Mouse (Mus musculus) megakaryocyte, embryonic 14.5 days (primary cell): ENCODE data around the gene Mrpl24. TPM values are rescaled to one million over a fixed set of nuclear protein-coding genes. Genes with fewer than 3 reads are reported as not detected.
"Not testable (repeated sequence)": the region's sequence is repeated elsewhere in the genome, so short reads cannot be mapped to it uniquely, and the experiment has no call there.

ENCODE experiments used
- H3K27me3 ChIP-seq: replicated peaks from 2 replicates; pipeline ENCODE3; 2012; ENCODE audit warnings: inconsistent platforms
- H3K36me3 ChIP-seq: replicated peaks from 2 replicates; pipeline ENCODE3; 2012; ENCODE audit warnings: low read length, inconsistent platforms, mixed read lengths
- H3K4me1 ChIP-seq: 2 replicates; pipeline ENCODE4 v1.6.1; 2012; ENCODE audit warnings: inconsistent platforms
- H3K4me3 ChIP-seq: replicated peaks from 2 replicates; pipeline ENCODE3; 2012; ENCODE audit warnings: moderate library complexity, mild to moderate bottlenecking, inconsistent platforms
- H3K9me3 ChIP-seq: 2 replicates; pipeline ENCODE4 v1.6.1; 2012; ENCODE audit warnings: inconsistent platforms
- FLI1 ChIP-seq: IDR thresholded peaks from 2 replicates; pipeline ENCODE4 v1.6.1; 2012; ENCODE audit warnings: low read length, inconsistent platforms, mixed read lengths
- GATA1 ChIP-seq: IDR thresholded peaks from 3 replicates; pipeline ENCODE4 v1.6.1; 2012; ENCODE audit warnings: mixed read lengths, low read length, inconsistent platforms, borderline replicate concordance
- polyA plus RNA-seq: library from polyadenylated mRNA; stranded (reverse); fragments of >175 nt; gene quantifications from 2 replicates; pipeline ENCODE4 v1.2.3, GENCODE M21; 2012; ENCODE audit warnings: low replicate concordance; ENCODE audit not compliant: insufficient read depth

The Mrpl24 gene
- polyA plus RNA-seq: 3.1 and 14.1 TPM in 2 replicates

DNA sequence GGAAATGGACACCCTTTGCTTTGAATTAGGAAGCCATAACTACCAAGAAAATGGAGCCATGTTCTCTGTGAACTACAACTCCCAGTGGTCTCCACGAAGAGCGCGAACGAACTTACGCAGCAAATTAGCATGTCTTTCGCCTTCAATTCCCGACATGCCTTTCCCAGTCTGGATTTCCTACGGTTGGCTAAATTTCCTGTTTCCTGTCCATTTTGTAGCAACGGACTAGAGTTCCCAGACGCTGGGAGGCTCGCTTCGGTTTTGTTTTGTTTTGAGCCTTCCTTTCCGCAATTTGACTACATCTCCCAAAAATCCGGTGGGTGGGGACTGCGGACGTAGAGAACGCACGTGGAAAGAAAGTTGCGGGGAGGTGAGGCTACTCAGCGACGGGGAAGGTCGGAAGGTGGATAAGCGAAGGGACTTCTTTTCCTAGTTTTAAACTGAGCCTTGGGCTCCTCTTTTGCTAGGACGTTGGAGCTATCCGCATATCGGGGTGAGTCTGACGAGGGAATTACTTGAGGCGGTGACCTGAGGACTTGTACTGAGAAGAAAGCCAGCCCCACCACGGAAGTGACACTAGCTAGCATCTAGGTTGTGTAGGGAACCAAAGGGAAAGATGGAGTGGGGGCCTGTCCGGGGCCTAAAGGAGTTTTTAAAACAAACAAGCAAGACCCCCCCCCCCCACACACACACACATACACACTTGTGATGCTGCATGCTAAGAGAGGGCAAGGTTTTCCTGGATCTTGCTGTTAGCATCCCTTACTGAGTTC lies at the start of gene Mrpl24:
Mrpl24 (plus strand) TSS at position 171 of the 773 bp plus-strand sequence.
- Histone ChIP-seq H3K4me1 (peaks cover 45% of the 10 kb centered on the region), H3K27me3 (no peaks in the 10 kb centered on the region), H3K36me3 (peaks cover 69% of the 10 kb centered on the region), H3K4me3 (peak within 1 kb of the TSS; percentile 94), H3K9me3 (no peaks in the 10 kb centered on the region)
- TF ChIP-seq GATA1 (no peak), FLI1 (no peak)

GRCm38 (mm10) chr3:87877730-87878129 lies 41.6 kb upstream of the Mrpl24 start:
- Histone ChIP-seq H3K4me3 (no peak overlapping the region), H3K9me3 (no peaks in the 10 kb centered on the region), H3K27me3 (no peaks in the 10 kb centered on the region), H3K36me3 (peaks cover 81% of the 10 kb centered on the region), H3K4me1 (peaks cover 24% of the 10 kb centered on the region)
- TF ChIP-seq FLI1: no peak
- no peak for TF ChIP-seq GATA1

DNA sequence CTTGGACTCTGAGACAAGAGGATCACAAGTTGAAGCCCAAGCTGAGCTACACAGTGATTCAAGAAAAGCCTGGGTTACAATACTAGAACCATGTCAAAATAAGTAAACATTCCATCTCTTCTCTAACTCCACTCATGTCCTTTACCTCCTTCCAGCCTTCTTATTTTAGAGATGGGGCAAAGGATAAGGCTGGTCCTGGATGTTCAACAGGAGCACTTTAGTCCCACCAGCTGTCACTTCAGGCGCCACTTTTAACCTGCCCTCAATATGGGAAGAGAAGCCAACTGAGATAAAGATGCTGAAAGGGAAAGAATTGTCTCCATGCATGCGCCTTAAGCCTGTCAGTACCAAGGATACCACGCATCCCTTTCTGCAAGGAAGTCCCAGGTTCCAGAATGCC lies 35.0 kb upstream of the Mrpl24 start:
- Histone ChIP-seq H3K4me1 (peaks cover 38% of the 10 kb centered on the region), H3K9me3 (0 out of 2 replicates have a peak, but pooled peaks cover 5% of the 10 kb centered on the region), H3K4me3 (peak overlapping the region; percentile 97), H3K27me3 (no peaks in the 10 kb centered on the region), H3K36me3 (peaks cover 32% of the 10 kb centered on the region)
- no peak for TF ChIP-seq FLI1
- TF ChIP-seq GATA1: no peak

DNA sequence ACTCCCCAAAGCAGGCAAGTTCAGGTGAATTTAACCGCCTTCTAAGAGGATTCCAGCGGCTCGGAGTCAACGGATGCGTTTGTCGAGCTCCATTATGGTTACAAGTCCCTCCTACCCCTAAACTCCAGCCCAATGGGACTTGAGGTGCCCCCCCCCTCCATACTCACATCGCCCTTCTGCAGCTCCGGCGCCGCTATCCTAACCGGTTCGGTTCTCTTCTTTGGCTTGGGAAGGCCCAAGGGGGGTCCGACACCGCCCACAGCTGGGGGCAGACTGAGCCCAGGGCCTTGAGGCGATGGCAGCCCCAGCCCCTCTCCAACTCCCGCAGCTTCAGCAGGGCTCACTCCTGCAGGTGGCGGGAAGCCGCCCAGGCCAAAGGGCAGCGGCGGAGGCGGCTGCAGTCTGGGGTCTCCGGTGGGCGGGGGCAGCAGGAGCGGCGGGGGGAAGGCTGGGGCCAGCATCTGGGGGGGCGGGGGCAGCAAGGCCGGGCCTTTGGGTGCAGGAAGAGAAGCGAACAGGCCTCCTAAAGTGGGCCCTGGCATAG lies 34.5 kb upstream of the Mrpl24 start:
- Histone ChIP-seq H3K36me3 (peaks cover 31% of the 10 kb centered on the region), H3K27me3 (no peaks in the 10 kb centered on the region), H3K4me3 (peak overlapping the region; percentile 97), H3K9me3 (0 out of 2 replicates have a peak, but pooled peaks cover 5% of the 10 kb centered on the region), H3K4me1 (peaks cover 37% of the 10 kb centered on the region)
- TF ChIP-seq FLI1: no peak
- no peak for TF ChIP-seq GATA1

GRCm38 (mm10) chr3:87885281-87886003 lies 33.9 kb upstream of the Mrpl24 start, which contains the start of gene Prcc:
Prcc (minus strand) TSS chr3:87885608.
- peak within 1 kb of the TSS; percentile 97 for H3K4me3 ChIP-seq
- H3K27me3 ChIP-seq: no peaks in the 10 kb centered on the region
- TF ChIP-seq GATA1 (no peak), FLI1 (no peak)
- H3K36me3 ChIP-seq: peaks cover 25% of the 10 kb centered on the region
- peaks cover 35% of the 10 kb centered on the region for H3K4me1 ChIP-seq
- 0 out of 2 replicates have a peak, but pooled peaks cover 5% of the 10 kb centered on the region for H3K9me3 ChIP-seq

DNA sequence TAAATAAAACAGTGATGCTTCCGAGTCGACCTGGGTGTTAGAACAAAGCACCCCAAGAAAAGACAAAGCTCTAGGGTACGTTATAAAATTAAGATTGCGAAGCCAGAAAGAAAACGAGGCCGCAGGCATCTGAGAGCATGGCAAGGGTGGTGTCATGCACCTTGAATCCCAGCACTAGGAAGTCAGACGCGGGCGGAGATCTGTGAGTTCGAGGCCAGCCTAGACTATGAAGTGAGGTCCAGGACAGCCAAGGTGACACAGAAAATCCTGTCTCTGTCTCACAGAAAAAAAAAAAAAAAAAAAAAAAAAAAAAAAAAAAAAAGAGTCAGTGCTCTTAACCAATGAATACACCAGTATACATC lies 33.3 kb upstream of the Mrpl24 start:
- Histone ChIP-seq H3K9me3 (0 out of 2 replicates have a peak, but pooled peaks cover 5% of the 10 kb centered on the region), H3K4me1 (peaks cover 35% of the 10 kb centered on the region), H3K27me3 (no peaks in the 10 kb centered on the region), H3K36me3 (peaks cover 21% of the 10 kb centered on the region), H3K4me3 (peak overlapping the region; percentile 97)
- no peak for TF ChIP-seq GATA1
- no peak for TF ChIP-seq FLI1

DNA sequence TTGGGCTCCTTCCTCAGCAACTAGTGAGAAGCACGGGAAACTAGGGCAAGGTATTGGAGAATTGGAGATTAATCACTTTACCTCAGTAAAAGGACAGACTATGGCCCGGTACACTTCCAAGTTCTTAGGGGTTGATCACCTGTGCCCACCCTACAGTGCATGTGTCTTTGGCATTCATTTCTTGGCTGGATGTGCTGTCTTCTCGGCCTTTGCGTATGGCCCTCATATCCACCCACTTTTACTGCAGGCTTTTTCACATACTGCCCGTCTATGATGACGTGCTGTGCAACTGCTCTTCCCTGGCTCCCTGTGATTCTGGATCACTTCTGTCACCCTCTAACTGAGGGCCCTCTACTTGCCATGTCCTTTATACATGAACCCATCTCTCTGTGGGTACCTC lies 32.9 kb upstream of the Mrpl24 start:
- no peak for TF ChIP-seq GATA1
- no peak for TF ChIP-seq FLI1
- Histone ChIP-seq H3K4me1 (peaks cover 35% of the 10 kb centered on the region), H3K4me3 (peak overlapping the region; percentile 97)

GRCm38 (mm10) chr3:87887400-87887799 lies 31.9 kb upstream of the Mrpl24 start:
- H3K36me3 ChIP-seq: peaks cover 12% of the 10 kb centered on the region
- H3K4me1 ChIP-seq: peaks cover 33% of the 10 kb centered on the region
- not testable (repeated sequence) for H3K27me3 ChIP-seq, H3K4me3 ChIP-seq, H3K9me3 ChIP-seq

More for the DNA sequence above, 32.9 kb upstream of the Mrpl24 start:
- peaks cover 17% of the 10 kb centered on the region for H3K36me3 ChIP-seq
- H3K27me3 ChIP-seq: no peaks in the 10 kb centered on the region
- H3K9me3 ChIP-seq: 0 out of 2 replicates have a peak, but pooled peaks cover 5% of the 10 kb centered on the region

- TF ChIP-seq GATA1 (no peak), FLI1 (no peak)
- H3K27me3 ChIP-seq: no peaks in the 10 kb centered on the region
- 0 out of 2 replicates have a peak, but pooled peaks cover 5% of the 10 kb centered on the region for H3K9me3 ChIP-seq
- H3K36me3 ChIP-seq: no peaks in the 10 kb centered on the region
- peaks cover 29% of the 10 kb centered on the region for H3K4me1 ChIP-seq
- H3K4me3 ChIP-seq: no peak overlapping the region
Measured at GRCm38 (mm10) chr3:87891481-87891880, 27.8 kb upstream of the Mrpl24 start.
